Mouse (Mus musculus): ENCODE measurements around the gene Apba1.

Gene Apba1

DNA sequence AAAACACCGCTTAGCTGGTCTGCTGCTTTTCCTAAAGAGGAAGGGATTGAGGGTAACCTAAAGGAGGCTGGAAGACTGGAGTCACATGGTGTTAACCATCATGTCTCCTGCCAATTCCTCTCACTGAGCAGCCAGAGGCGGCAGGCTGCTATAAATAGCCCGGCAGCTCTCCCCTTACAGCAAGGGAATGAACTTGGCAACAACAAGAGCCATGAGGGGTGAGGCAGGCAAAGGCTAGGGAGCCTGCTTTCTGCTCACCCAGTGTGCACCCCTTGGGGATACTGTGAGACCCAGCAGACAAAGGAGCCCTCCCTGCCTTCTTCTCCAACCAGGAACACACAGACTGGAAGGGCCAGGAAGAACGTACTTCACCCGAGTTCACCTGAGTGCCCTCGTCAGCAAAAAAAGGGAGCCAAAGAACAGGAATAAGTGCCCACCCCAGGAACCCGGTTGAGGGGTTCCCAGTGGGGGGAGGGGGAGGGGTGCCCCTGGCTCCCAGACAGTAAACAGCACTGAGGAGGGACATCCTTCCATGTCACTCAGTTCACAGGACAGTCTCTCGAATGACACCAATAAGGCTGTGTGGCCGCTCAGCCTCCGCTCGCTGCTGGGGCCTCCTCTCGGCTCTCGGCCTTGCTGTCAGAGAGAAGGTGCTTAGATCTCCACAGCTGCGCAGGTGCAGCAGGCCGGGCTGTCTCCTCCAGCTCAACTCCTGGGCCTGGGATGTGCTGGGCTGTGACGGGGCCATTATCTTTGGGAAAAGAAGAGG, 214.4 kb downstream of the Apba1 start:
- DNase-seq (ENCODE audit: low spot score) = no peak

DNA sequence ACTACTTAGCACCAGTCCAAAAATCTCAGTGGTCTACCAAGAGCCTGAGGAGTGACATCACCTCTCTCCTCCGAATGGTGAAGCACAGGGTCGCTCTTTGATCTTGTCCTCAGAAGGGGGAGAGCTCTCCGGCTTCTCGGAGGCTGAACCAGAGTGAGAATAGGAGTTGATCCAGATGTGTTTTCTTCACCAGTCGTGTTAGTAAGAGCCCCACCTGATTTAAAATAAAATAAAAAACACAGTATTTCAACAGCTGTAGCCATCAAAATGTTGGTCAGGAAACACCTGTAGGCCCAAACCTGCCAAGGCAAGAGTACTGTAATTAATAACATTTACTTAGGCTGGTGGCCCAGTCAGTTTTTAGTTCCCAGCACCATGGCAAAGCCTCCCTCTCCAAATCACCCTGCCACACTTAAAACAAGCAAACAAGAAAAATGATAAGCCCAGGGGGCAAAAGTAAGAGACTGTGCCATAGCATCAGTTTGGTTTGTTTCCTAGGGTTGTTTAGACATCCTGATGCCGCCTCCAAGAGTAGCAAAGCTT, 219.3 kb downstream of the Apba1 start:
- no peak for DNase-seq (ENCODE audit: low spot score)

DNA sequence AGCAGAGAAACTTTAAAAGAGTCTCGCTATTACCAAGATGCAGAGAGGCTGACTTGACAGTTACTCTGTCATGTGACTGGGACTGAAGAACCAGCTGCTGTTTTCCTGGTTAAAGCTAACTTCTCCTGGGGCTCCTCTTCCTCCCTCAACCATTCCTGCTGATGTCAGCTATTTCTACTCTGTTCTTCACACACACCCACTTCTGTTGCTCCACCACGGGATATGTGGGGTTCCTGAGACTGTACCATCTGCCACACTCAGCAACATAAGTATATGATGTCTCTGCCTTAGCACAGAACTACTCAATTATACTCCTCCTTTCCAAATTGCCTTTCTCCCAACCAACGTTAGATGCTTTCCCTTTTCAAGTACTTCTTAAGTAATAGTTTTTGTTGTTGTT, 221.9 kb downstream of the Apba1 start:
- no peak for DNase-seq (ENCODE audit: low spot score)

DNA sequence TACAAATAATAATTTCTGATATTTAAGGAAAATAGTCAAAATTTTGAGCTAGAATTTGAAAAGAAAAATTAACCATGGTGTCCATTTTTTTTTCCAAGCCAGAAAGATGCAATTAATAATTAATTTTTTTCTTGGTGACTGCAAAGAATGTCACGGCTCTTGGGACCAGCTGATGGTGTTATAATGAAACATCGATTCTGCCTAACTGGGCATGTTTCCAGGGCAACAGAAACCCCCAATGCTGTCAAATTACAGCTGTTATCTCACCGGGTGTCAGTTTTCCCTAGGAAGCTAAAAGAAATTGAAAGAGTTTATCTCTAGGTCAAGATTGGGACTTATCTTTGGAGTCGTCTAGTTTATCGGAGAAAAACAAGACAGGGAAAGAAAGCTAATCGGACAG, 225.5 kb downstream of the Apba1 start:
- DNase-seq (ENCODE audit: low spot score) = no peak

DNA sequence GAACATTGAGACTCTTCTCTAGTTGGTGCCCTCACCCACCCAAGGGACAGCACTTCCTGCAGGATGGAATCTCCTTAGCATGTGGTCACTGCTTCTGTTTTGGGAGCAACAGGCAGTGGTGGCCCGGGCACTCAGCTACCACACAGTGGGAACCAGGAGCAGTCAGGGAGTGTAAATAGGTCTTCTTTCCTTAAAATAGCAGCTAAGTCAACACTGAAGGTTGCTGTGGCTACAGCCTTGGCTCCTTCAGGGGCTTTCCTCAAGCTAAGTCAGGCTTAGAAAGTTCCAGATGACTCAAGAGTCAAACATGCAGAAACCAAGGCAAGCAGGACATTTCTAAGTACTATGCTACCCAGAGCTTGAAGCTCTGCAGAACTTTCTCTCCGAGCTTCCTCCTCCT, 228.6 kb downstream of the Apba1 start:
- no peak for DNase-seq (ENCODE audit: low spot score)

DNA sequence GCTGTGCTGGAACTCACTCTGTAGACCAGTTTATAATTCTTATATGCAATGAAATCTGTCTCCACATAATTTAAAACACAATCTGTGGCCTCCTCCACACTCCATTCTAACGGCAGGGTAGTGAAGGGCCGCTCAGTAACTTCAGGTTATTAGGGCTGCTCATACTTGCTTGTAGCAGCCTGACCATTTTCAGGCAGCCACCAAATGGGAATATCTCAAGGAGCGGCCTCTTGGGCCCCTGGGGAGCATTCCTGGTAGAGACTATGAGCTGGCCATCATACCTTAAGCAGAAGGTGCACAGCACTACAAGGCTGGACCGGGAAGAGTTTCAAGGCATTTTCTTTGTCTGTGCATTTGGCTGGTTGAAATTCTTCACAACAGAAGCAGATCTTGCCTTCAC, 229.5 kb downstream of the Apba1 start:
- DNase-seq (ENCODE audit: low spot score) = no peak

DNA sequence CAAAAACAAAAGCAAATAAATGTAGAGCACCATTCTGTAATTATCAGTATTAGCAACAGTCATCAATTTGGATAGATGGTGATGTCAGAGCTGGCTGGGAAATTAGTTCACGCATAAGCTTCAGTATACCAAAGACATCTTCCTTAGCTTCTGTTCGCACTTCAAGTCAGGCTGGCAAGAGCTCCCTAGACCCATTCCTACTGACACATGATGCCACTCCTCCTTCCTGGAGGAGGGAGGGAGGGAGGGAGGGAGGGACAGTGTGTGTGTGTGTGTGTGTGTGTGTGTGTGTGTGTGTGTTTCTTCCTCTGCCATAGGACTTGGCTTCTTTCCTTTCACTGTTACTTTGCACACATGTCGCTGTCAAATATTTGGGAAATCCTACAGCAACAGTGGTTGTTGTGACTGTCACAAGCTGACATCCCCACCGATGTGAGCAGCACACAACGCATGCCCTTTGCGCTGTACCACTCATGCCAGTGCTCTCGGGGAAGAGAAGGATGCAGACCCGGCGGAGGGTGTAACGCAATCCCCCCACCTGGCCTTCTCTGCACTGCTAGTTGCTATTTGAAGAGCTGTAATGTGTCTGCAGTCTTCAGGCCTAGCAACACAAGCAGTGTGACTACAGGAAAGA, 237.2 kb downstream of the Apba1 start:
- no peak for DNase-seq (ENCODE audit: low spot score)
